Mouse (Mus musculus) kidney, embryonic 14.5 days (tissue): Measurements from ENCODE around the gene Dnajc4. TPM values are rescaled to one million over a fixed set of nuclear protein-coding genes. Genes with fewer than 3 reads are reported as not detected.

Source experiments
- ATAC-seq: fragments of 200-750 bp; cut with Nextera tagmentation; 2 replicates; pipeline ENCODE4 v1.8.0; 2017; ENCODE audit warnings: moderate number of reproducible peaks, mild to moderate bottlenecking, moderate TSS enrichment, moderate library complexity; ENCODE audit not compliant: low FRiP score, low TSS enrichment
- H3K27ac ChIP-seq: fragments of 300-500 bp; sonication (generic); 2 replicates; pipeline ENCODE4 v1.5.1; 2014; ENCODE audit warnings: low read depth, mild to moderate bottlenecking, low read length, moderate library complexity, mixed read lengths
- H3K27me3 ChIP-seq: fragments of 300-500 bp; sonication (generic); 2 replicates; pipeline ENCODE4 v1.6.1; 2014; ENCODE audit warnings: mild to moderate bottlenecking, low read length; ENCODE audit not compliant: control insufficient read depth, insufficient read depth
- H3K36me3 ChIP-seq: fragments of 300-500 bp; sonication (generic); 2 replicates; pipeline ENCODE4 v1.6.1; 2014; ENCODE audit warnings: low read length, mixed read lengths; ENCODE audit not compliant: control insufficient read depth, insufficient read depth
- H3K4me1 ChIP-seq: fragments of 300-500 bp; sonication (generic); 2 replicates; pipeline ENCODE4 v1.6.1; 2014; ENCODE audit warnings: low read length, mixed read lengths; ENCODE audit not compliant: control insufficient read depth, insufficient read depth
- H3K4me2 ChIP-seq: fragments of 300-500 bp; sonication (generic); replicated peaks from 2 replicates; pipeline ENCODE4 v1.6.1; 2014; ENCODE audit warnings: low read depth, mild to moderate bottlenecking, low read length
- H3K4me3 ChIP-seq: fragments of 300-500 bp; sonication (generic); 2 replicates; pipeline ENCODE4 v1.5.1; 2014; ENCODE audit warnings: mild to moderate bottlenecking, low read length
- H3K9ac ChIP-seq: fragments of 300-500 bp; sonication (generic); 2 replicates; pipeline ENCODE4 v1.6.1; 2014; ENCODE audit warnings: low read depth, mild to moderate bottlenecking, low read length, moderate library complexity
- H3K9me3 ChIP-seq: fragments of 300-500 bp; sonication (generic); 2 replicates; pipeline ENCODE4 v1.6.1; 2016; ENCODE audit warnings: low read length; ENCODE audit not compliant: control insufficient read depth
- WGBS: fragments of 180-500 bp; shearing (Covaris S2); extraction: QIAGEN DNeasy Blood & Tissue Kit; methylation state at CpG from one replicate; pipeline ENCODE4 v1.1.7; 2014; 5-methylcytosine and 5-hydroxymethylcytosine counted together
- polyA plus RNA-seq: library from polyadenylated mRNA; unstranded; fragments of >200 nt; fragmentation: Nextera tagmentation; extraction: Ambion mirVana; gene quantifications from 2 replicates; pipeline ENCODE4 v1.2.1, GENCODE M21; 2014

Dnajc4 gene
- polyA plus RNA-seq, 1 experiment from 2014 or later = 24.0 TPM

DNA sequence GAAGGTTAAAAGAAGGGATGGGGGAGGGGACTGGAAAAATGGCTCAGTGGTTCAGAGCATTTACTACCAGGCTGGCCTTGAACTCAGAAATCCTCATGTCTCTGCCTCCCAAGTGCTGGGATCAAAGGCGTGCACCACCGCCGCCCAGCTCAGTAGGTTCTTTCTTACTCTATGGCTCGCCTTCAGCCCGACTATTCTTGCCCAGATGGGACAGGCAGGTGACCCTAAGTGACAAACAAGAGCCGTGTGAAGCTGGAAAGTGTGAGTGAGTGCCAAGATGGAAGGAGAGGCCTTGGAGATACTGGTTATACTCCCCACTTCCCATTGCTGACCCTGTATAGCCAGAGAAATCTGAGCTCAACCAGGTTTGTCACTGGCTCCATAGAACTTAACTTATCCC lies 48.7 kb downstream of the Dnajc4 start:
- ATAC-seq = no peak
- no peak overlapping the region for H3K9ac ChIP-seq
- no peaks in the 10 kb centered on the region for H3K27me3 ChIP-seq
- H3K9me3 ChIP-seq = no peaks in the 10 kb centered on the region
- WGBS = 91% methylated on average over 6 of the region's 6 CpGs
- H3K36me3 ChIP-seq = 0 out of 2 replicates have a peak, but pooled peaks cover 4% of the 10 kb centered on the region
- H3K4me1 ChIP-seq = peaks cover 9% of the 10 kb centered on the region
- H3K27ac ChIP-seq = no peak overlapping the region
- no peak overlapping the region for H3K4me3 ChIP-seq
- H3K4me2 ChIP-seq = no peak overlapping the region

GRCm38 (mm10) chr19:6942764-6943163 lies 49.6 kb downstream of the Dnajc4 start:
- whole genome bisulfite sequencing = 32% methylated on average over 5 of the region's 5 CpGs
- H3K4me2 ChIP-seq = peak overlapping the region; percentile 98
- ATAC-seq = peak; percentile 14
- no peaks in the 10 kb centered on the region for H3K27me3 ChIP-seq
- peak overlapping the region; percentile 86 for H3K9ac ChIP-seq
- no peaks in the 10 kb centered on the region for H3K9me3 ChIP-seq
- 0 out of 2 replicates have a peak, but pooled peaks cover 4% of the 10 kb centered on the region for H3K36me3 ChIP-seq
- peaks cover 9% of the 10 kb centered on the region for H3K4me1 ChIP-seq
- H3K4me3 ChIP-seq = peak overlapping the region; percentile 88
- peak overlapping the region; percentile 98; the same call in 1 of the 2 replicates for H3K27ac ChIP-seq

GRCm38 (mm10) chr19:6942249-6942691 lies 50.1 kb downstream of the Dnajc4 start, which contains the start of gene Gpr137:
Gene Gpr137 (minus strand): TSS chr19:6942480.
- H3K4me1 ChIP-seq = peaks cover 9% of the 10 kb centered on the region
- H3K9me3 ChIP-seq = no peaks in the 10 kb centered on the region
- peak within 1 kb of the TSS; percentile 98 for H3K27ac ChIP-seq
- under 1% methylated on average over 27 of the region's 27 CpGs for WGBS
- H3K36me3 ChIP-seq = 0 out of 2 replicates have a peak, but pooled peaks cover 4% of the 10 kb centered on the region
- peak; percentile 91 for ATAC-seq
- H3K9ac ChIP-seq = peak within 1 kb of the TSS; percentile 86
- peak within 1 kb of the TSS; percentile 88 for H3K4me3 ChIP-seq
- H3K27me3 ChIP-seq = no peaks in the 10 kb centered on the region
- H3K4me2 ChIP-seq = peak within 1 kb of the TSS; percentile 98

DNA sequence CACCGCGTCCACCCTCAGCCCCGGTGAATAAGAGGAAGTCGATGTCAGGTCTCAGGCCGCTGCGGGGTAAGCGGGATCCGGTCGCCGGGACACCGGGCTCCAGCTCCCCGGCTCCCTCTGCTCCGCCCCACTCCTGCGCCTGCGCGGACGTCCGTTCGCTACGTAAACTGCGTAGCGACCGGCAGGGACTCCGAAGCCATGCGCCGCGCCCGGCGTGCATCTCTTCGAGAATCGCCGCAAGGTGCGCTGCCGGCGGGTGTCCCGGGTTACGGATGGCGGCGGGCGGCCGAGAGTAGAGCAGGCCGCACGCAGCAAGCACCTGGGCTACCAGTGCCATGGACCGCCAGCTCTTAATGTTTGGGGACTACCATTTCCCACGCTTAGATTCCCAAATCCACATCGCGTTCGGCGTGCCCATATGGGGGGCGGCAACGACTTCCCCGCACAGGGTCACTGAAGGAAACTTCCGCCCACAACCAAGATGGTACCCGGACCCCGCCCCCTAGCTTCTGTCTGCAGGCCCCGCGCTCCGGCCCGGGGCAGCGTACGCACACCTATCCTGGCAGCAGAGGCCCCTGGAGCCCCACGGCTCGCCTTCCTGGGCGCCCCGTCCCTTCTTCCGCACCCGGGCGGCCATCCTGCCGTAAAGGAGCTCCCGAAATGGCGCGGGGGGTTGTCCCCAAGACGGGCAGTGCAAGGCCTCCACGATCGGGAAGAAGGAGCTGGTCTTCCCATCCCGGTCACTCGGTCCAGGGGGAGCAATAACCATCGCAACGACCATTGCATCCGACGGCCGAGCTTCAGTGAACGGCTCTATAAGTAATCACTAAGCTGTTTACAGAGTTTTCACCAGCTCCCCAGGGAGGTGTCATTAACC lies 50.8 kb downstream of the Dnajc4 start, which contains the start of gene Bad:
Bad (plus strand) TSS at position 490 of the 877 bp plus-strand sequence.
- Histone ChIP-seq H3K36me3 (0 out of 2 replicates have a peak, but pooled peaks cover 4% of the 10 kb centered on the region), H3K27me3 (no peaks in the 10 kb centered on the region), H3K4me2 (peak within 1 kb of the TSS; percentile 98), H3K4me1 (peaks cover 9% of the 10 kb centered on the region), H3K9ac (peak within 1 kb of the TSS; percentile 86), H3K4me3 (peak within 1 kb of the TSS; percentile 88), H3K9me3 (no peaks in the 10 kb centered on the region), H3K27ac (peak within 1 kb of the TSS; percentile 98)
- peak; percentile 78 for ATAC-seq
- WGBS = under 1% methylated on average over 82 of the region's 83 CpGs

DNA sequence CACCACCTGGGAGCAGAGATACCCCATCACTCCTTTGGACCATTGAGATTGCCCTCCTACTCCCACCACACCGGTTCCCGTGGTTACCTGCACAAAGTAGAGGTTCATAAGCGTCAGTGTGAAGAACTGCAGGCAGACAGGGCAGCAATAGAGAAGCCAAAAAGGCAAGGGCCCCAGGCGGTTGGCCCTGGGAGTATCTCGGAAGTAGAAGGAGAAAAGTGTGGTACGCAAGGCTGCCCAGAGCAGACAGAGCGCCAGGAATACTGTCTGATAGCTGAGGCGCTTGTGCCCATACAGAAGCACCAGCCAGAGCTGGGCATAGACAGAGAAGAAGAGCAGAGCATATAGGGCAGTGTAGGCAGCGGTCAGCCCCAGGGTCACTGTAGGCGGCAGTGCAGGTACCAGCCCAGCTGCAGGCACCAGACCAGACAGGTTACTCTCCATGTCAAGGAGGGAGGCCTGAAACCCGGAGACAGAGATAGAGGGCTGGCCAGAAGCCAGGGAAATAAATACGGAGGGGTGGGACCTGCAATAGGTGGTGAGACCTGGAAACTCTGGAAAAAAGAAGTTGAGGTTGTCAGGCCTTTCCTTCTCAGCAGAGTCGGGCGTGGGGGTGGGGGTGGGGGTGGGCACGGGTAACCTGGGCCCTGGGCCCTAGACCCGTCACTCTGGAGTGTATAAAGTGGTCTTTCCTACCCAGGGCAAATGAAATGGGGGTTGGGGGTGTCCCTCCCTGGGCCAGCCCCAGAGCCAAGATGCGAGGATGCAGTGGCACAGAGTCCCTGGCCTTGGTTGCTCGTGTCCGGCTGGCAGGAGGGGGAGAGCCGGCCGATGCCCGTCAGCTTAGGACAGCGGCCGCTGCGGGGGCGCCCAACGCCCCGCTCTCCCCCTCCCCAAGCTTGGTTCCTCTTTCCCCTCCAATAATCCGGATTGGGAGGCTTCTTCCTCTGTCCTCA lies 51.7 kb downstream of the Dnajc4 start:
- ATAC-seq = peak; percentile 11
- peak overlapping the region; percentile 88 for H3K4me3 ChIP-seq
- H3K4me2 ChIP-seq = peak overlapping the region; percentile 98
- 22% methylated on average over 28 of the region's 29 CpGs for WGBS
- H3K9ac ChIP-seq = peak overlapping the region; percentile 86
- H3K36me3 ChIP-seq = no peaks in the 10 kb centered on the region
- H3K9me3 ChIP-seq = no peaks in the 10 kb centered on the region
- peaks cover 9% of the 10 kb centered on the region for H3K4me1 ChIP-seq
- peak overlapping the region; percentile 98; the same call in 1 of the 2 replicates for H3K27ac ChIP-seq
- H3K27me3 ChIP-seq = peaks cover 5% of the 10 kb centered on the region

- H3K4me1 ChIP-seq = peaks cover 9% of the 10 kb centered on the region
- H3K27me3 ChIP-seq = peaks cover 19% of the 10 kb centered on the region
- no peaks in the 10 kb centered on the region for H3K9me3 ChIP-seq
- no peak overlapping the region for H3K4me3 ChIP-seq
- H3K4me2 ChIP-seq = no peak overlapping the region
- ATAC-seq = no peak
- WGBS = 89% methylated on average over 20 of the region's 20 CpGs
- H3K36me3 ChIP-seq = no peaks in the 10 kb centered on the region
- H3K27ac ChIP-seq = no peak overlapping the region
- H3K9ac ChIP-seq = no peak overlapping the region
Measured at GRCm38 (mm10) chr19:6939106-6940002, 53.0 kb downstream of the Dnajc4 start.
